Mouse (Mus musculus) liver, embryonic 12.5 days (tissue): Measurements from ENCODE around the gene Usf1. TPM values are rescaled to one million over a fixed set of nuclear protein-coding genes. Genes with fewer than 3 reads are reported as not detected.

ENCODE experiments used
- ATAC-seq: fragments of 200-750 bp; cut with Nextera tagmentation; 2 replicates; pipeline ENCODE4 v1.8.0; 2017; ENCODE audit warnings: moderate number of reproducible peaks, mild to moderate bottlenecking, moderate library complexity
- H3K27ac ChIP-seq: fragments of 300-500 bp; sonication (generic); 2 replicates; pipeline ENCODE4 v1.5.1; 2016; ENCODE audit warnings: mild to moderate bottlenecking
- H3K27me3 ChIP-seq: fragments of 300-500 bp; sonication (generic); replicated peaks from 2 replicates; pipeline ENCODE4 v1.6.1; 2016; ENCODE audit warnings: mild to moderate bottlenecking, moderate library complexity
- H3K36me3 ChIP-seq: fragments of 300-500 bp; sonication (generic); 2 replicates; pipeline ENCODE4 v1.6.1; 2016; ENCODE audit warnings: mild to moderate bottlenecking, moderate library complexity
- H3K4me1 ChIP-seq: fragments of 300-500 bp; sonication (generic); 2 replicates; pipeline ENCODE4 v1.6.1; 2016
- H3K4me2 ChIP-seq: fragments of 300-500 bp; sonication (generic); 2 replicates; pipeline ENCODE4 v1.6.1; 2016; ENCODE audit warnings: mild to moderate bottlenecking, moderate library complexity
- H3K4me3 ChIP-seq: fragments of 300-500 bp; sonication (generic); 2 replicates; pipeline ENCODE4 v1.5.1; 2016; ENCODE audit warnings: mild to moderate bottlenecking, moderate library complexity
- H3K9ac ChIP-seq: fragments of 300-500 bp; sonication (generic); 2 replicates; pipeline ENCODE4 v1.6.1; 2016; ENCODE audit warnings: mild to moderate bottlenecking, moderate library complexity
- H3K9me3 ChIP-seq: fragments of 300-500 bp; sonication (generic); replicated peaks from 2 replicates; pipeline ENCODE4 v1.6.1; 2016; ENCODE audit warnings: mild to moderate bottlenecking, moderate library complexity
- WGBS: fragments of 180-500 bp; shearing (Covaris S2); methylation state at CpG from one replicate; pipeline ENCODE4 v1.1.7; 2016; ENCODE audit not compliant: insufficient replicate concordance; 5-methylcytosine and 5-hydroxymethylcytosine counted together
- polyA plus RNA-seq: library from polyadenylated mRNA; unstranded; fragments of >200 nt; fragmentation: Nextera tagmentation; extraction: Ambion mirVana; gene quantifications from 2 replicates; pipeline ENCODE4 v1.2.1, GENCODE M21; 2016

The Usf1 gene
- polyA plus RNA-seq, 1 experiment from 2014 or later = 27.5 TPM

DNA sequence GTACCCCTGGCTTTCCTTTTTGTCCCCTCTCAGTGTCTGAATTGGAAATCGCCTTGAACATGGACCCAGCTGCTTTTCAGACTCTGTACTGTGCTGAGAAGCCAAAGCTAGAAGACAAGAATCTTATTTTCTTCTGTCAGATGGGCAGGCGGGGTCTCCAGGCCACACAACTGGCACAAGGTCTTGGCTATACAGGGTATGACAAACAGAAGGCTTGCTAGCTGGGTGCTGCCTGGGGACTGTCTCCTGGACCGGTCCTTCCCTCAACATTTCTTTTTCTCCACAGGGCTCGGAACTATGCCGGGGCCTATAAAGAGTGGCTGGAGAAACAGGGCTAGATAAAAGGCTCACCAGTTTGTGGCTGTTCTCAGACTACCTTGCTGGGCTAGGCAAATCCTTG, 8.8 kb downstream of the Usf1 start:
- WGBS = 76% methylated on average over 5 of the region's 5 CpGs
- H3K4me2 ChIP-seq = no peak overlapping the region
- ATAC-seq = no peak
- H3K27me3 ChIP-seq = no peaks in the 10 kb centered on the region
- no peak overlapping the region for H3K4me3 ChIP-seq
- peaks cover 5% of the 10 kb centered on the region; the same call in 1 of the 2 replicates for H3K4me1 ChIP-seq
- H3K36me3 ChIP-seq = peaks cover 60% of the 10 kb centered on the region
- H3K27ac ChIP-seq = no peak overlapping the region
- no peaks in the 10 kb centered on the region for H3K9me3 ChIP-seq
- no peak overlapping the region for H3K9ac ChIP-seq

DNA sequence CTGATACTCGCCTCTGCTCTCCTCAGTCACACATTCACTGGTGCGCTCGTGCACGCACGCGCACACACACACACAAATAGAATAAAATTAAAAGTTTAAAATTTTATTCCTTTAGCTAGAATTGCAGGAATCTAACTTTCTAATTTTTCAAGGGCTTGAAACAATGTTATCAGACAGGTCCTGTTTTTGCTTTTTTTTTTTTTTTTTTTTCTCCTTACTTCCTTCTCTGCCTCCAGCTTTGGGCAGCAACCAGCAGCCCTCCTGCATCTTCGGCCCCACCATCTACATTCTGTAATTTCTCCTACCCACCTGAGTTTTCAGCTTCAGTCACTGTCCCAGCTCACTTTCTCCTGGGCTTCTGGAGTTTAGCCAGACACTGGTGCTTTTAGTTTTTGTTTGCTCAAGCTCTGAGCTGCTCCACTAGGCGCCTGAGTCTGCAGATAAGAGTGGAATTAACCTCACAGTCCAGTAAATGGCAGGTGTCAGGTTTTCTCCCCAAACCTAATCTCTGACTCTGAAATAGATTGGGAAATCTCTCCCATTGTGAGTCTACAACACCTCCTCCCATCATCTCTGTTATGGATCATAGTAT, 11.5 kb downstream of the Usf1 start:
- no peak overlapping the region for H3K4me2 ChIP-seq
- ATAC-seq = no peak
- H3K27ac ChIP-seq = no peak overlapping the region
- H3K4me3 ChIP-seq = no peak overlapping the region
- no peak overlapping the region for H3K9ac ChIP-seq
- H3K27me3 ChIP-seq = no peaks in the 10 kb centered on the region
- peaks cover 6% of the 10 kb centered on the region; the same call in 1 of the 2 replicates for H3K4me1 ChIP-seq
- no peaks in the 10 kb centered on the region for H3K9me3 ChIP-seq
- 69% methylated on average over 8 of the region's 8 CpGs for WGBS
- peaks cover 33% of the 10 kb centered on the region for H3K36me3 ChIP-seq

DNA sequence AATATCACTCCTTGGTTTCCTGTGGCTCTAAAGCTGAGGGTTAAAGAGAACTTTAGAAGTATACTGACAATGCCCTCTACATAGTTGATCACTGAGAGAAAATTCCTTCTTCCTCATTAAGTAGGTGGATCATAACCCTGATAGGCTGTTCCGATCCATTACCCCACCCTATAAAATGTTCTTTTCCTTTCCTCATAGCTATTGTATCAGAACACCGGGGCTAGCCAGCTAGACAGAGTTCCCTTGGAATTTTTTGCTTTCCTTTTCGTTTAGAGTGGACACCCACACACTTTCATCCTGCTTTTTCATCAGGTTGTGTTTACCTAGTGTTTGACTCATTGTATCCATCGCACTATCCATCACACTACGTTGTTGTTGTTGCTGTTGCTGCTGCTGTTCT, 13.5 kb downstream of the Usf1 start:
- Histone ChIP-seq H3K4me2 (peak overlapping the region; percentile 6; the same call in 1 of the 2 replicates), H3K4me1 (peaks cover 6% of the 10 kb centered on the region; the same call in 1 of the 2 replicates)
- 47% methylated on average over 5 of the region's 5 CpGs for WGBS

DNA sequence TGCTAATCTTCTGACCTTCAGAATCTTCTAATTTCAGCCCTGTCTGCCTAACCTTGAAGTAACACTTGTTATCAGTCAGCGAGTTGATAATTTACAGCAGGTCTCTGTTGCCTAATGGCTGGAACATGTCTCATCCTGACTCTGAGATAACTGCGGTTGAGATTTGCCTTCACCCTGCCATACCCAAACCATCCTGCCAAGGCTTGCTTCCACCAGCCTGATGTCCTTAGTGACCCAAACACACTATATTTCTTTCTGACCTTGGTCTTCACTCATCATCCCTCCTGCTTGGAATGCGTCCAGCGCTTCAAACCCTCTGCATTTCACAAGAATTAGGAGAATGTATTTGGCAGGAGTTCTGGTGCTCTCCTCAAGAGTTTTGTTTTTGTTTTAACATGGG, 14.0 kb downstream of the Usf1 start:
- Histone ChIP-seq H3K27me3 (no peaks in the 10 kb centered on the region), H3K36me3 (peaks cover 9% of the 10 kb centered on the region), H3K9me3 (no peaks in the 10 kb centered on the region), H3K4me3 (no peak overlapping the region), H3K27ac (no peak overlapping the region), H3K4me2 (peak overlapping the region; percentile 6; the same call in 1 of the 2 replicates), H3K9ac (no peak overlapping the region), H3K4me1 (peaks cover 6% of the 10 kb centered on the region; the same call in 1 of the 2 replicates)
- ATAC-seq = no peak; the same call in 1 of the 2 replicates
- WGBS = 55% methylated on average over 4 of the region's 4 CpGs

More for the DNA sequence above, 13.5 kb downstream of the Usf1 start:
- no peak; the same call in 1 of the 2 replicates for ATAC-seq
- no peak overlapping the region for H3K4me3 ChIP-seq
- H3K9me3 ChIP-seq = no peaks in the 10 kb centered on the region
- H3K27me3 ChIP-seq = no peaks in the 10 kb centered on the region
- no peak overlapping the region for H3K27ac ChIP-seq
- H3K36me3 ChIP-seq = peaks cover 14% of the 10 kb centered on the region
- no peak overlapping the region for H3K9ac ChIP-seq

DNA sequence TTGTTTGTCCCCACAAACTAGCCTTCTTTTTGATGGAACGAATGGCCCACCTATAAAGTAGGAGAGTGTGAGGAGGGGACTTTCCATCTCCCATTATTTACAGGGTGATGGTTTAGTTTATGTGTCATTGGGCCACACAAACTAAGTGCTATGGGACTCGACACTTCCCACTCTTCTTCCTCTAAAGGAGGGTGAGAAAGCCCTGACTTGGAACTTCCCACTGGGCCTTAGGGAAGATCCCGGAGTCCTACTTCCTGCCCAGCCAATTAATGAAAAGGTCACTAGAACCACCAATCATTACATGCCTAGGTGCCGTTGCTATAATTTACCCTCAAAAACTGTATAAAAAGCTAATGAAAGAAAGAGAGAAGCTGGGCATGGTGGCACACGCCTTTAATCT, 21.0 kb downstream of the Usf1 start:
- peaks cover 18% of the 10 kb centered on the region for H3K27me3 ChIP-seq
- H3K27ac ChIP-seq = no peak overlapping the region
- ATAC-seq = no peak
- H3K9me3 ChIP-seq = no peaks in the 10 kb centered on the region
- H3K4me2 ChIP-seq = no peak overlapping the region
- H3K36me3 ChIP-seq = no peaks in the 10 kb centered on the region
- no peak overlapping the region for H3K4me3 ChIP-seq
- no peak overlapping the region for H3K9ac ChIP-seq
- H3K4me1 ChIP-seq = peaks cover 2% of the 10 kb centered on the region; the same call in 1 of the 2 replicates
- 59% methylated on average over 5 of the region's 5 CpGs for WGBS

DNA sequence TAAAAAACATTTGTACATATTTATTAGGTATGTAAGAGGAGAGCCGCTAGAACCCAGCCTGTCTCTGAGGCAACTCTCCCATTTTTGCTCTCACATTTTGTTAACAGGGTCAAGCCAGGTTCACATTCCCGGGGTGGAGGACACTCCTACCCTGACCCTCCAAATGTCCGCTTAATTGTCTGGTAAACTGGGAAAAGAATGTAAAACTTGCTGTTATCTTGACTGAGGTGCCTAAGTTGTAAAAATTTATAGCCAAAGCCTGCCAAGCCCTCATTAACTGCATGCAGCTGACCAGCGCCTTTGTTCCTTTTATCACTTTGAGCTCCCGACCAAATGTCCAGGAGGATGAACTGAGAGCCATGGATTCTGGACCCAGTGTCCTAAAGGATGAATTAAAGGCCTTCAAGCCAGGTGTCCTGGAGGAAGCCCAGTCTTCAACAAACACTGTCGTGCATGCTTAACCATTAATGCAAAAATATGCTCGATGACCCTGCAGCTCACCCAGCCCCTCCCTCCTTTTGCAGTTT, 24.2 kb downstream of the Usf1 start:
- no peak overlapping the region for H3K4me2 ChIP-seq
- 49% methylated on average over 7 of the region's 7 CpGs for WGBS
- peaks cover 50% of the 10 kb centered on the region for H3K27me3 ChIP-seq

DNA sequence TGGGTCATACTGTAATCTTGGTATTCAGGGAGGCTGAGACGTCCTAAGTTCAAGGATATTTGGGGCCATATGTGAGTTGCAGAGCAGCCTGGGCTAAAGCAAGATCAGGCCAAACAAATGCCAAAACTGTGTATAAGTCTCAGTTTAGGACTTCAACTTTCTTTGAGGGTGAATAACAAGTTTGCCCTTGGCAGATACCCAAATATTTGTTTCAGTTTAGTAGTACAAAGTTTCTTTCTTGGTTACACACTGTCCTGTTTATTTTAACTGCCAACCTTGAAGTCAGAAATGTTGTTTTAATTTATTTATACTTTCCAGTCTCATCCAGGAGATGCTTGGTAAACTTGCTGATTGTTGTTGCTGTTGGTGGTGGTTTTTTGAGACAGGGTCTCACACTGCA, 24.9 kb downstream of the Usf1 start:
- Histone ChIP-seq H3K36me3 (no peaks in the 10 kb centered on the region), H3K27me3 (peaks cover 53% of the 10 kb centered on the region), H3K9me3 (no peaks in the 10 kb centered on the region), H3K4me2 (no peak overlapping the region), H3K4me1 (peaks cover 39% of the 10 kb centered on the region), H3K9ac (no peak overlapping the region), H3K4me3 (no peak overlapping the region), H3K27ac (no peak overlapping the region)
- 41% methylated on average over 1 of the region's 1 CpGs for WGBS
- ATAC-seq = no peak

More for the DNA sequence above, 24.2 kb downstream of the Usf1 start:
- Histone ChIP-seq H3K36me3 (no peaks in the 10 kb centered on the region), H3K4me3 (no peak overlapping the region), H3K9me3 (no peaks in the 10 kb centered on the region), H3K4me1 (peaks cover 32% of the 10 kb centered on the region), H3K9ac (no peak overlapping the region), H3K27ac (no peak overlapping the region)
- ATAC-seq = no peak

DNA sequence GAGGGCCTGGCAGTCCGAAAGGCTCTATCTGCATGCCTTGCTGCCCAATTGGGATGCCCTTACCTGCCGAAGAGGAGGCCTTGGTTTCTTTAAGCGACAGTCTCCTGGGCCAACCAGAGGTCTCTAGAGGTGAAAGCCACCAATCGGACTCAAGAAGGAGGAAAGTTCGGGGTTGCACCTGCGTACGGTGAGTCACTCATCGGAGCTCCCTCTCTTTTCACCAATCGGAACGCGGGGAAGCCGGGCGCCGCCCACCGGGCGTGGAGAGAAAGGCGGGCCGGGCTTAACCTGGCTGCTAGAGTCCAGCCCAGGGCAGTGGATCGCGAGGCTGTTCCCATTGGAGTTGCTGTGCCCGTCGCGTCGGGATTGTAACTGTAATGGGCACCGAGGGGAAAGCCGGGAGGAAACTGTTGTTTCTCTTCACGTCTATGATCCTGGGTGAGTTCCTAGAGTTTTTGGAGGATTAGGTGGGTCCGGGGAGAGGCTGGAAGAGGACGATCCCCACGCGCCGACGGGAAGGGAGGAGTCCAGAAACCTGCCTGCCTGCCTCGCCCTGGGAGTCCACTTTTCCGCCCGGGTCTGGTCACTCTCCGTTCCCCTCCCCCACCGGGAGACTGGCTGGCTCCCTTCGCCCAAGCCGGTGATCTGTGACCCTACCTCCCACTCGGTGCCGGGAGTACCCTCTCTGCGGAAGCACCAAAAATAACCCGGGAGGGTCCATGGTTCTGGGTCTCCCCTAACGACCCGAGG, 26.3 kb downstream of the Usf1 start, which contains the start of gene F11r:
F11r (plus strand) TSS at position 272 of the 750 bp plus-strand sequence.
- Histone ChIP-seq H3K4me2 (peak within 1 kb of the TSS; percentile 68), H3K9me3 (no peaks in the 10 kb centered on the region), H3K9ac (peak within 1 kb of the TSS; percentile 59), H3K36me3 (no peaks in the 10 kb centered on the region), H3K4me3 (peak within 1 kb of the TSS; percentile 57), H3K27ac (peak within 1 kb of the TSS; percentile 62; the same call in 1 of the 2 replicates), H3K4me1 (peaks cover 53% of the 10 kb centered on the region), H3K27me3 (peaks cover 55% of the 10 kb centered on the region)
- peak; percentile 78 for ATAC-seq
- WGBS = 2% methylated on average over 46 of the region's 46 CpGs

DNA sequence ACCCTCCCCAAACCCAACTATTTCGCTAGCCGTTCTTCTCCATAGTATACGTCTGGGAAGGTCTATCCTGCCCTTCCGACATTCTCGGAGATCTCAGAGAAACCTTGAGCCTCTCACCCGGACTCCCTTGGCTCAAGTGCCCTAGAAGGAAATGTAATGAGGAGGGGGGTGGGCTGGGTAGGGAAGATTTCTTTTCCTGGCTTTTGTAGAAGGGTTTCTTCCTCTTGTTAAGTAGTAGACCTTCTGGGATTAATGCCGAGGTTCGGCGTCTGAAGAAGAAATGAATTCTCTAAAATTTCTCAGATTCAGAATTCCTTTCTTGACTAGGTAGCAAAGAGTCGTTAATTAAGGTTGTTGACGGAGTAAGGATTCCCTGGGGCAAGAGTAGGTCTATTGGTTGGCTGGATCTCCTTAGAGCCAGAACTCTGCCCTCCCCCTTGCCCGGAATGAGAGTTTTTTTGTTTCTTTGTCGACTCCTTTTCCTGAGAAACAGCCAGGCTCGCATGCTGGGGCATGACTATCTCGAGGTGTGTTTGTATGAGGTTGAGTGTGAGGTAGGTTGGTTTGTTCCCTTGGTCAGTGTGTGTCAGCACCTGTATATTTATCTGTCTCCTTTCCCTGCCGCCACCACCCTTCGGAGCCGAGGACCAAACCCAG, 27.0 kb downstream of the Usf1 start:
- Histone ChIP-seq H3K27me3 (peaks cover 55% of the 10 kb centered on the region), H3K4me2 (peak overlapping the region; percentile 68)
- WGBS = 3% methylated on average over 18 of the region's 18 CpGs

DNA sequence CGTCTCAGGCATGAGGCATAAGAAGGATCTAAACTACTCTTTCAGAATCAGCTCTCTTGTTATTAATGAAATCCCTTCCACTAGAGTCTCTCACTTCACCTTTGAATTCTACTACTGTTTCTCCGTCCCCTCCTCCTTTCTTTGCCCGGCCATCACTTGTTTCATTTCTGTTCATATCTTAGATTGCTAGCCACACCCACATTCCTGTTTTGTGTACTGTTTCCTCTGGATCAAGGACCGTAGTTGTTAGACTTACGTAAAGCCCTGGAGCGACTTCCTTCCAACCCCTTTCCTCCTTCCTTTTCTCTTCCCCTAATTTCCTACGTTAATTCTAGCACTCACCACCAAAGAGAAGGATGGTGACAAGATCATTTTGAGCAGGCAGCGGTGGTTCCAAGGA, 28.0 kb downstream of the Usf1 start:
- 0 out of 2 replicates have a peak, but pooled peaks cover 2% of the 10 kb centered on the region for H3K9me3 ChIP-seq
- peak overlapping the region; percentile 55; the same call in 1 of the 2 replicates for H3K27ac ChIP-seq
- H3K4me1 ChIP-seq = peaks cover 59% of the 10 kb centered on the region
- peak overlapping the region; percentile 57 for H3K4me3 ChIP-seq
- no peak for ATAC-seq
- H3K36me3 ChIP-seq = no peaks in the 10 kb centered on the region
- H3K27me3 ChIP-seq = peaks cover 55% of the 10 kb centered on the region
- 15% methylated on average over 8 of the region's 8 CpGs for WGBS
- peak overlapping the region; percentile 68 for H3K4me2 ChIP-seq
- H3K9ac ChIP-seq = no peak overlapping the region

More for the DNA sequence above, 27.0 kb downstream of the Usf1 start:
- Histone ChIP-seq H3K36me3 (no peaks in the 10 kb centered on the region), H3K4me3 (peak overlapping the region; percentile 57), H3K27ac (peak overlapping the region; percentile 62; the same call in 1 of the 2 replicates), H3K4me1 (peaks cover 59% of the 10 kb centered on the region), H3K9me3 (no peaks in the 10 kb centered on the region), H3K9ac (peak overlapping the region; percentile 59)
- no peak for ATAC-seq

DNA sequence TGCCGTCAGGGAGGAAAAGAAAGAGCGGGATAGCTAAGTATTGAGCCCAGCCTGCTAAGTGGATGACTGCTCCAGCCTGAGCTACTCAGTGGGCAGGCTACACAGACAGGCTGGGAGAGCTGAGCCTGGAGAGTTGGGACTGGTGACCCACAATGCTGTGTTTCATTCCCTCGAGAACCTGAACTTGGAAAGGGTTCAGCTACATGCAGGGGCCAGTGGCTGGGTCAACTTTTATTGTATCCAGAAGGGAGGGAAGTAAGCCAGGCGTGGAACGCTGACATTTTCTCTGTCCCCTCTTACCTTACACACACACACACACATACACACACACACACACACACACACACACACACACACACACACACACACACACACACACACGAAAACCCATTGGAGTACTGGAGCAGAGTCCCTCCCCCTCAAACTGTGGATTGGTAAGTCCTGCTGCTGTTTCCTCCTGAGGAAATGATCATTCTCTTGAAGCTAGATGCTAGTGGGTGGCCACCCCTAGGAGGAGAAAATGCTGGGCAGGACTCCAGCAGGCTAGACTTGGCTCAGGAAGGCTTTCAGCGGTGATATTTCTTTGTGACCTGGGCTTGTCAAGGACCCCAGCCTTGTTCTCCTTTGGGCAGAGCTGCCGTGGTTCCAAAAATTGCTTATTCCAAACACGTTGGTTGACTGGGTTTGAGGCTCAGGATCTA, 29.1 kb downstream of the Usf1 start:
- Histone ChIP-seq H3K4me2 (peak overlapping the region; percentile 68), H3K9me3 (0 out of 2 replicates have a peak, but pooled peaks cover 2% of the 10 kb centered on the region), H3K9ac (no peak overlapping the region), H3K4me1 (peaks cover 59% of the 10 kb centered on the region), H3K4me3 (0 out of 2 replicates have a peak overlapping the region, but pooled peaks have one; percentile 57), H3K27ac (peak overlapping the region; percentile 55), H3K36me3 (no peaks in the 10 kb centered on the region), H3K27me3 (peaks cover 55% of the 10 kb centered on the region)
- ATAC-seq = no peak
- 17% methylated on average over 9 of the region's 9 CpGs for WGBS
